Mouse (Mus musculus): ENCODE measurements around the gene Tex11. TPM values are rescaled to one million over a fixed set of nuclear protein-coding genes. Genes with fewer than 3 reads are reported as not detected.
"Not testable (repeated sequence)": the region's sequence is repeated elsewhere in the genome, so short reads cannot be mapped to it uniquely, and the experiment has no call there.

Tex11 gene
- under 1 TPM; 0.09 to 0.14 TPM for total RNA-seq (2021)
- long read RNA-seq: 0 reads

GRCm38 (mm10) chrX:101059541-101059940, at the start of gene Tex11:
Gene Tex11 (minus strand): TSS chrX:101059667.
- no peak for DNase-seq (ENCODE audit: low spot score in 2 of 2)

GRCm38 (mm10) chrX:101085920-101086319, 26.5 kb upstream of the Tex11 start, which contains the start of gene Slc7a3:
Gene Slc7a3 (minus strand): TSS chrX:101086020.
- no peak for DNase-seq (ENCODE audit: low spot score in 2 of 2)

- DNase-seq (ENCODE audit: low spot score in 2 of 2): not testable (repeated sequence)
Observed at GRCm38 (mm10) chrX:101085211-101085610, 25.7 kb upstream of the Tex11 start.

DNA sequence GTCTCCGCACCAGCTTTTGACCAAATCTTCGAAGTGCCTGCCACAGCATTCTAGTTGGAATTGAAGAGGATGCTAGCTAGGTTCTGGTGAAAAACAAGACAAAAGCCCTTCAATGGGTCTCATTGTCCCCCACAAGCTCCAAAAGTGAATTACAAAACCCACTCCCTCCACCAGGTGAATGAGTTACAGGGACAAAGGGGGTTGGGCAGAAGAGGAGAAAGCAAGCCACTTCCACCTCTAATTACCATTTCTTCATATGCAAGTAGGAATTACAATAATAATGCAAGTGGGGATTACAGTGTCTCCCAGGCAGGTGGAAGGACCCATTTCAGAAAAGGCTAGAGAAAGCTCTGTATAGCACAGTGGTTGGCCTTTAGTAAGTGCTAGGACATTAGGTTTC, 24.7 kb upstream of the Tex11 start:
- no peak for DNase-seq (ENCODE audit: low spot score in 2 of 2)

DNA sequence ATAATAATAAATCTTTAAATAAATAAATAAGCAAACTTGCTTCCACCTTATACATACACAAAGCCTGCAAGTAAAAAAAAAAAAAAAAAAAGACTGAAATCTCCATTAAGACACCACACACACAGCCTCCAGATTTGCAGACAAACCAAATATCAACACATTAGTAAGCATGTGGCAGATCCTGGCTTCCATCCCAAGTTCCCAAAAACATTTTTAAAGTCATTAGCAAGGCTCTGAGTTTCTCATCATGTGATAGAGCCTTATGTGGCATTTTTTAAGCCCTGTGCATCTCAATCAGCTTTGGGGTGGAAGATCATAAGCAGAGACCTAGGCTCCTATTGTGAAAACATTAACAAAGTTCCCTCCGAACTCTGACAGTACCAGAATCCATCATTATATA, 5.8 kb upstream of the Tex11 start:
- no peak for DNase-seq (ENCODE audit: low spot score in 2 of 2)

- no peak for DNase-seq (ENCODE audit: low spot score in 2 of 2)
Observed at GRCm38 (mm10) chrX:101063503-101063902, 4.0 kb upstream of the Tex11 start.

- DNase-seq (ENCODE audit: low spot score in 2 of 2): no peak
Observed at GRCm38 (mm10) chrX:100943640-100944039, 115.8 kb downstream of the Tex11 start.

DNA sequence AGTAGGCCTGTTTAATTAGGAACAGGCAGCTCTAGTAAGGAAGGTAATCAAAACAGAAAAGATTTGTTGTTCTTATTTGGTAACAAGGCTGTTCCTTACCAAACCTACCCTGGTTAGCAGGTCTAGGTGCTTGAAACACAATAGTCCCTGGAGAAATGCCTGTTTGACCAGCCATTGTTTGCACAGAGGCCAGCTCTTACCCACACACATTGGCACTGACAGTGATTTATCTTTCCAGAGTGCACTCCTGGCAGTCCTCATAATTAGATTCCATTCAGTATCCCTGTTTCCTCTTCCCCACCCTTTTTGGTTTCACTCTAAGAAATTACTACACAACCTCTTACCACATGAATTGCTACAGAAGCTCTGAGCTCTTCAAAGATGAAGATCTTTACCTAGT, 220.3 kb downstream of the Tex11 start:
- DNase-seq (ENCODE audit: low spot score in 2 of 2): no peak

- DNase-seq (ENCODE audit: low spot score in 2 of 2): no peak
Observed at GRCm38 (mm10) chrX:100832806-100833205, 226.7 kb downstream of the Tex11 start.

GRCm38 (mm10) chrX:100825557-100825956, 233.9 kb downstream of the Tex11 start:
- DNase-seq (ENCODE audit: low spot score in 2 of 2): no peak

- no peak for DNase-seq (ENCODE audit: low spot score in 2 of 2)
Observed at GRCm38 (mm10) chrX:100821149-100821548, 238.3 kb downstream of the Tex11 start.

DNA sequence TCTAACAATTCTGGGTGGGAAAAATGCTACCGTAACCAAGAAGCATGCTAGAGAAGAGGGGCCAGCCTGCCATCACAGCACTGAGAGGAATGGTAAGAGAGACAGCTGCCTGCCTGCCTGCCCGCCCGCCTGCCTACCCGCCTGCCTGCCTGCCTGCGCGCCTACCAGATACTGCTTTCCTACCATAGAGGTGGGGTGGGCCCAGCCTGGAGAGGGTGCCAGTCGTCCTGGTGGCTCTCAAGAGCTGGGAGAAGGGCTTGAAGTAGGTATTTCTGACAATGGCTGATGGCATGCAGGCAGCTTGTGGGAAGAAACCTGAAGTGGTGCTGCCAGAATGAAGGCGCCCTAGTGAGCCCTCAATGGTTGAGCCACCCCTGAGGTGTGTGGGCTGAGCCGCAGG, 240.8 kb downstream of the Tex11 start:
- no peak for DNase-seq (ENCODE audit: low spot score in 2 of 2)

DNA sequence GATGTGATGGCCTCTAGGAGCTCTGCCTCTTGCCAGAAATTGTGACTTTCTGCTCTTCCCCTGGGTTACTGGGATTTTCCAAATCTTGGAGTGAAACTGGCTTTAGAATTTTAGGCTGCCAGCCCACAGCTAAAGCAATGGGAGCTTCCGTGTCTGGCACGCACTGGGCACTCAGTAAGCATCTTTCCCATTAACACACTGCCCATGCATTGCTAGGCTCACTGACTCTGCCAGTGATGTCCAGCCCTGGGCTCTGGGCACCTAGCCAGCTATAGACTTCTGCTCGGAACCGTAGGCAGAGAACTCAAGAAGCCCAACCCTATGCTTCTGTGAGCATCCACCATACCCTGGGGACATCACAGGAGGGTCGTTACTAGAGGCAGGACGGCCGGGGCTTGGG, 243.7 kb downstream of the Tex11 start:
- DNase-seq (ENCODE audit: low spot score in 2 of 2): no peak

GRCm38 (mm10) chrX:100814139-100814538, 245.3 kb downstream of the Tex11 start:
- no peak for DNase-seq (ENCODE audit: low spot score in 2 of 2)

DNA sequence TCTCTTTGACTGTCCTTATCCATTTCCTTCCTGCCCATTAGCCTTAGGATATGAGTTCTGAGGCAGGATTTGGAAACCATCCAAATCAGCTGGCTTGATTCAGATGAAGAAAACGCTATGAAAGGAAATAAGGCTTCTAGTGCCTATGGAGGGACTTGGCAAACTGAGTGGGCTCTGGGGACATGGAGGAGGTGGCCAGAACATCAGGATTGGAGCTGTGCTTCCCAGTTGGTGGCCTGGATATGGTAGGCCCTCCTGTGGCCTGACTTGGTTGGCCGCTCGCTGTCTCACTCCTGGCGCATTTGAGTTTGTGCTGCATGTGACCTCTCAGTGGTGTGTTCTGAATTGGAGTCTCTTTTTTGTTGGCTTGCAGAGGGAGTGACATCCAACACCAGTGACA, 248.3 kb downstream of the Tex11 start:
- no peak for DNase-seq (ENCODE audit: low spot score in 2 of 2)

GRCm38 (mm10) chrX:100802034-100802433, 257.4 kb downstream of the Tex11 start:
- DNase-seq (ENCODE audit: low spot score in 2 of 2): no peak

DNA sequence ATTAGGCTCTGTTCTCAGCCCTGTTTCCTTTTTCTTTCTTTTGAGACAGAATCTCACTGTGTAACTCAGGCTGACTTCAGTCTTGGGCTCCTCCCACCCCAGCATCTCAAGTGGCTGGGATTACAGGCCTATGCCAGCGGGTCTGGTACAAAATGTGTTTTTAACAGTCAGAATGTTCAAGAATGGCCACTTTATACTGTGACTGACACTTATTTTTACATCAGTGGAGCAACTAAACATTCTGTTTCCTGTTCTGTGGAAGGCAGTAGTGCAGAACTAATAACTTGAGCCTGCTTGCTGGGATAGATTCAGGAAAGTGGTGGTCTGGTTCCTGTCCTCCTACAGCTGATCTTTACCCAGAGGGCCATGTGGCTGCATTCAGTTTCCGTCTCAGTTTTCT, 258.8 kb downstream of the Tex11 start:
- DNase-seq (ENCODE audit: low spot score in 2 of 2): no peak

DNA sequence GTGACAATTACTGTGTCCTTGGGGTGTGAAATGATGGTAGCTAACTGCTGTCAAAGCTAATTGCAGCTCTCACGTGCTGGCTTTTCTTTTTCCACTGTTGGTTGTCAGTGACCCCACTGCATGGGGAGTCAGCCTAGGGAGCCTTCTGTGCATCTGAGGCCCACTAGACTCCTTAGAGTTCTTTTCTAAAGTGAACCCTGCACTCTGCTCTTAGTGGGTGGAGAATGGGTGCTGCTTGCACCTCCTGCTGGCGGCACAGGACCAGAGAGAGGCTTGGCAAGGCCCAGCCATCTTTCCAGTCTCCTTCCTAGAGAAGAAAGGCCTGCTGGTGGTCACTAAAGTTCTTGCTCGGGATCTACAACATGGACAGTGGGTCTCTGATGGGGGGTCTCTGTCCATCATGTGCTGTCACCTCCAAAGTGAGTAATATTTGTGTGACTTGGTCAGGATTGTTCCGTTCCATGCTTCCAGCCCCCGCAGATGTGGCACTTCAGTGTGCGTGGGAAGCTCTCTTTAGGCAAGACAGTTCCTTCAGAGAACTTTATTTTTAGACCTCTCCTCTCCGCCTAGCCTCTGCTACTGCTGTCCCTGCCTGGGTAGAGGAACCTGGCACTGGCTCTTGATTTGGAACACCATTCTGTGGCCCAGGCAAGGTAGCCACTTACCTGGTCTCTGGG, 261.5 kb downstream of the Tex11 start:
- DNase-seq (ENCODE audit: low spot score in 2 of 2): no peak

GRCm38 (mm10) chrX:100797370-100797769, 262.1 kb downstream of the Tex11 start:
- DNase-seq (ENCODE audit: low spot score in 2 of 2): no peak

GRCm38 (mm10) chrX:100796741-100797090, 262.8 kb downstream of the Tex11 start:
- DNase-seq (ENCODE audit: low spot score in 2 of 2): no peak

DNA sequence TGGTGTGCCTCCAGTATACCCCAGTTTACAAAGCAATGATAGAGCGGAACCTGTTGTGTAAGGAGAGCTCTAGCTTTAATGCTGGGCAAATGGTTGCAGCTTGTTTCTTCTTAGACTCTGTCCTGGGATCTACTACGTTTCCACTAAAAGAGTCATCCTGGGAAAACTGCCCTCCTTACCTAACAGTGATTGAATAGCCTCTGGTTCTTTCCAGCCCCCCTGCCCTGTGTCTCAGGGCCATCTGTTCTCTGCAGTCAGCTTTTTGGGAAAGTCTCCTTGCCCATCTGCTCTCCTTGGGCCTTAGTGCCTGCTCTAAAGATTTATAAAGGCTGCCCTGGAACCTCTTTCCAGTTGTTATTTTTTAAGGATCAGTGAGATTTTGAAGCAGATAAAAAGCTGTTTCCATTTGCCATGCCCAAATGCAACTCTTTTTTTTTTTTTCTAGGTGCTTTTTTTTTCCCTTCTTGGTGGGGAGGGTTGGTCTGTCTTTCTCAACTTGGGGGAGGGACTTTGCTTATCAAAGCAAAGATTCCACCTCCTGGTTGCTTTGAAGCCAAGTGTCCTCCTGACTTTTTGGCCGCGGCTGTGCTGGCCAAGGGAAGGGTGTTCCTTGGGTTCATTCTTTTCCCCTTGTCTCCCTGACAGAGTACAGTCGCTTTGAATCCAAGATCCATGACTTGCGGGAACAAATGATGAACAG, 263.3 kb downstream of the Tex11 start:
- DNase-seq (ENCODE audit: low spot score in 2 of 2): no peak

DNA sequence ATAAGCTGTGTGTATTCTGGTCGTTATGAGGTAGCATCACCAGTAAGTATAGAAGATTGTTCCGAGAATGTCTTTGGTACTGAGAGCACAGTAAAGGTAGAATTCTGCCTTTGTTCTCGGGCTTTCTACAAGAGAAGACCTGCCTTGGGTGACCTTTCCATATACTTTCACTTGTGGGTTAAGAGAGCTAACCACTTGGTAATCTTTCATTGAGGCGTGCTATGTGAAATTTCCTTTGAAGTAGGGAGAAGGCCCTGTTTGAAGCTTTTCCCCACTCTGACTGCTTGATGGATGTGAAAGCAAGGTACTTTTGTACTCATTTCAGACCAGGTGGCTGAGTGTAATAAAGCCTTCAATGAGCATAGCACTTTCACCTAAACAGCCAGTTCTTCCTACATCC, 270.1 kb downstream of the Tex11 start:
- no peak for DNase-seq (ENCODE audit: low spot score in 2 of 2)

Measured in layer of hippocampus, postnatal 10 days (tissue).